In the genomic region with DNA sequence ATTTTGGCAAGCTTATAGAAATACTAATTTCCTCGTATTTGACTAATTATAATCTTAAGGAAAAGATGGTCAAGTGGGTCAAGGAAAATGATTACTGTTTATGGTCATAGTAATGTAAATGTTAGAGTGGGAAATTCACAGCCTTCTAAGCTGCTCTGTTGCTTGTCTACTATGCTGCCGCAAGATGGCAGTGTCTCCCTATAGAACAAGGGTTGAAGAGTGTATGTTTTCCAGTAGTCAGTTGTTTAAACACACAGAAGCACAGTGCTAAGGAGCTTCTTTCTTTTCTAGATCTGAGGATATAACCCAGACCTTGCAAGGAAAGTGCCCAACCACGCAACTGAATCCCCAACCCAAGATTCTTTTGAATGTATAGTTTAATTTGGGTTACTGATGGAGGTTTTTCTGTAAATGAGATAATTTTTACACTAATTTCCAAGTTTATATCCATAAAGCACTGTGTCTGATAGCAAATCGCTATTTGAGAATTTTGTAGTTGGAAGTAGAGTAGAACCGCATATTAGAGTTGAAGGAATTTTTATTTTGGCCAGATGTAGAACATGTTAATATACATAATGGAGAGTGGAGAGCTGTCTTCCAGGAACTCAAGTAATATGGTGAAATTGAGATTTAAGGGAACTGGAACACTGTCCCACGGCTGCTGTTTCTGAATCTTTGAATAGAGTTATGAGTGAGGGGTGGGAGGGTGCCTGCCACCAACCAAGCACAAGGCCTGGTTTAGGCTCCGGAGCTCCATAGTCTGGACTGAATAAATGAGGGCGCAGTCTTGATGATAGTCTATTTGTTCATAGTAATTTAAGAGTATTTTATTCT, we compare ENCODE assay signal across 8 mouse cellular contexts. TPM values are rescaled to one million over a fixed set of nuclear protein-coding genes. Genes with fewer than 3 reads are reported as not detected.
DNase-seq lines count a peak whose midpoint lies in the region; ATAC-seq and TF ChIP-seq lines count a peak whose summit lies in the region.

No protein-coding gene starts in this region.

- no peaks in the 10 kb centered on the region for H3K79me2 ChIP-seq in liver, adult 2 months (ENCODE audit: control insufficient read depth, insufficient read depth, low read length)

- intact Hi-C loops in left cerebral cortex, postnatal 10 days (cut with DNase I), result loop anchor here (10.0 kb wide), 2 partner anchors 120 to 1860 kb away; partner anchors contain the start of gene Marcks

- 54% methylated on average over 8 of the region's 8 CpGs for WGBS in liver, adult 2 months
- 40% methylated on average over 8 of the region's 8 CpGs for WGBS in liver, embryonic 12.5 days (ENCODE audit: insufficient replicate concordance)
- WGBS in forebrain, embryonic 14.5 days, result 53% methylated on average over 8 of the region's 8 CpGs
- WGBS in midbrain, embryonic 13.5 days, result 50% methylated on average over 8 of the region's 8 CpGs

- no peaks in the 10 kb centered on the region for H3K4me1 ChIP-seq in liver, adult 2 months (ENCODE audit: control insufficient read depth, insufficient read depth, low read length)
- no peaks in the 10 kb centered on the region for H3K4me1 ChIP-seq in liver, embryonic 12.5 days
- no peaks in the 10 kb centered on the region for H3K4me1 ChIP-seq in forebrain, embryonic 14.5 days (ENCODE audit: control insufficient read depth, insufficient read depth, low read length)
- H3K4me1 ChIP-seq in midbrain, embryonic 13.5 days (replicated peaks), result no peaks in the 10 kb centered on the region

- ATAC-seq in liver, embryonic 12.5 days, result no peak
- peak; percentile 92 for ATAC-seq in forebrain, embryonic 14.5 days
- ATAC-seq in midbrain, embryonic 13.5 days, result peak; percentile 90

- no peak overlapping the region for H3K4me3 ChIP-seq in liver, adult 2 months (ENCODE audit: insufficient read depth, low read depth, low read length)
- no peak overlapping the region for H3K4me3 ChIP-seq in liver, embryonic 12.5 days
- H3K4me3 ChIP-seq in forebrain, embryonic 14.5 days (ENCODE audit: low read depth, low read length), result no peak overlapping the region
- no peak overlapping the region for H3K4me3 ChIP-seq in midbrain, embryonic 13.5 days (replicated peaks)

- no peaks in the 10 kb centered on the region for H3K9me3 ChIP-seq in liver, embryonic 12.5 days (replicated peaks)
- no peaks in the 10 kb centered on the region for H3K9me3 ChIP-seq in forebrain, embryonic 14.5 days (replicated peaks; ENCODE audit: control insufficient read depth, low read length)
- H3K9me3 ChIP-seq in midbrain, embryonic 13.5 days, result no peaks in the 10 kb centered on the region

- H3K36me3 ChIP-seq in liver, adult 2 months (ENCODE audit: control insufficient read depth, insufficient read depth, low read length), result no peaks in the 10 kb centered on the region
- no peaks in the 10 kb centered on the region for H3K36me3 ChIP-seq in liver, embryonic 12.5 days
- H3K36me3 ChIP-seq in forebrain, embryonic 14.5 days (ENCODE audit: control insufficient read depth, insufficient read depth, low read length), result no peaks in the 10 kb centered on the region
- H3K36me3 ChIP-seq in midbrain, embryonic 13.5 days, result no peaks in the 10 kb centered on the region

- no peak overlapping the region for H3K4me2 ChIP-seq in liver, embryonic 12.5 days
- H3K4me2 ChIP-seq in forebrain, embryonic 14.5 days (ENCODE audit: low read length), result no peak overlapping the region
- H3K4me2 ChIP-seq in midbrain, embryonic 13.5 days (replicated peaks), result no peak overlapping the region

- no peak overlapping the region for H3K27ac ChIP-seq in liver, adult 2 months (replicated peaks; ENCODE audit: insufficient read depth, low read depth, low read length)
- H3K27ac ChIP-seq in liver, embryonic 12.5 days, result no peak overlapping the region
- no peak overlapping the region for H3K27ac ChIP-seq in forebrain, embryonic 14.5 days (ENCODE audit: low read depth, low read length)
- H3K27ac ChIP-seq in midbrain, embryonic 13.5 days, result no peak overlapping the region

- no peaks in the 10 kb centered on the region for H3K27me3 ChIP-seq in liver, adult 2 months (ENCODE audit: control insufficient read depth, insufficient read depth, low read length)
- H3K27me3 ChIP-seq in liver, embryonic 12.5 days (replicated peaks), result no peaks in the 10 kb centered on the region
- H3K27me3 ChIP-seq in forebrain, embryonic 14.5 days (replicated peaks; ENCODE audit: control insufficient read depth, insufficient read depth, low read length), result no peaks in the 10 kb centered on the region
- H3K27me3 ChIP-seq in midbrain, embryonic 13.5 days, result no peaks in the 10 kb centered on the region

- no peak overlapping the region for H3K9ac ChIP-seq in liver, adult 2 months (ENCODE audit: low read depth, low read length)
- no peak overlapping the region for H3K9ac ChIP-seq in liver, embryonic 12.5 days
- H3K9ac ChIP-seq in forebrain, embryonic 14.5 days (ENCODE audit: low read length), result no peak overlapping the region
- no peak overlapping the region for H3K9ac ChIP-seq in midbrain, embryonic 13.5 days (replicated peaks)

- peak; percentile 59 for TF ChIP-seq CTCF in liver, adult 2 months (IDR thresholded peaks at IDR 0.05; ENCODE audit: low read depth, low read length)

- DNase-seq in liver, adult 2 months (ENCODE audit: extremely low read depth, low read depth, low spot score), result peak; percentile 53
- peak; percentile 35 for DNase-seq in cerebellum, adult 11 months
- DNase-seq in forebrain, embryonic 14.5 days (ENCODE audit: low spot score), result peak; percentile 88
- DNase-seq in induced T-regulatory cell, adult 2 months (ENCODE audit: low read depth), result peak; percentile 70
- DNase-seq in left cerebral cortex, postnatal 10 days (ENCODE audit: extremely low spot score in 1 of 2, low spot score in 2 of 2), result peak; percentile 69 to 73
- peak; percentile 34 to 43 for DNase-seq in spleen, postnatal 36 days (ENCODE audit: low spot score in 2 of 2)

- no peak for TF ChIP-seq POLR2A in liver, adult 2 months (IDR thresholded peaks at IDR 0.05; ENCODE audit: extremely low read depth, insufficient read depth, low read length)

RNA-seq across cellular contexts. Expression of gene Hdac2, which starts 40.1 kb away (rescaled TPM):
- 18.4 and 24.7 TPM in 2 replicates for total RNA-seq in liver, adult 2 months (2014; rRNA removed)
- 2.6 and 3.3 TPM in 2 replicates for polyA plus RNA-seq in liver, adult 2 months (2012; rRNA removed)
- 103 and 110 TPM in 2 replicates for polyA plus RNA-seq in liver, embryonic 12.5 days (2016; fragmentation: Nextera tagmentation; extraction: Ambion mirVana)
- 472 and 499 TPM in 2 replicates for polyA plus RNA-seq in forebrain, embryonic 14.5 days (2014; fragmentation: Nextera tagmentation; extraction: Ambion mirVana)
- 100 to 1,000 TPM; 124 to 125 TPM for total RNA-seq in left cerebral cortex, postnatal 10 days (2021)
- polyA plus RNA-seq in midbrain, embryonic 13.5 days (2015; fragmentation: Nextera tagmentation; extraction: Ambion mirVana), result 439 and 445 TPM in 2 replicates

Comparison
In these comparisons a context has a peak if more than half of its experiments do, and no peak if none do; other contexts are left out.
1. RNA of gene Hdac2, which starts 40.1 kb away (polyA plus RNA-seq): 472 to 499 TPM in forebrain, embryonic 14.5 days, 439 to 445 TPM in midbrain, embryonic 13.5 days and 103 to 110 TPM in liver, embryonic 12.5 days; 2.6 to 3.3 TPM in liver, adult 2 months; every median in the first group is over 10 times any median in the second.
2. DNase-seq: peak in every context shown above with its lines; median percentile 88 in forebrain, embryonic 14.5 days; 71 in left cerebral cortex, postnatal 10 days; 70 in induced T-regulatory cell, adult 2 months; 53 in liver, adult 2 months; 38 in spleen, postnatal 36 days; 35 in cerebellum, adult 11 months.